Mouse (Mus musculus) thymus, adult 2 months (tissue): ENCODE results near the gene Anapc1.

Experiments
- CTCF ChIP-seq: fragments of 200-500 bp; IDR thresholded peaks from 2 replicates; pipeline ENCODE4 v1.5.1; 2012; ENCODE audit warnings: mild to moderate bottlenecking, control low read depth, low read length, moderate library complexity, borderline replicate concordance; ENCODE audit not compliant: control insufficient read depth, poor library complexity, insufficient read depth; ENCODE audit errors: extremely low read depth
- POLR2A ChIP-seq: fragments of 200-500 bp; IDR thresholded peaks from 2 replicates; pipeline ENCODE4 v1.6.1; 2012; ENCODE audit warnings: mild to moderate bottlenecking, low read length, control low read depth, moderate library complexity; ENCODE audit not compliant: control insufficient read depth, poor library complexity, insufficient read depth; ENCODE audit errors: extremely low read depth

DNA sequence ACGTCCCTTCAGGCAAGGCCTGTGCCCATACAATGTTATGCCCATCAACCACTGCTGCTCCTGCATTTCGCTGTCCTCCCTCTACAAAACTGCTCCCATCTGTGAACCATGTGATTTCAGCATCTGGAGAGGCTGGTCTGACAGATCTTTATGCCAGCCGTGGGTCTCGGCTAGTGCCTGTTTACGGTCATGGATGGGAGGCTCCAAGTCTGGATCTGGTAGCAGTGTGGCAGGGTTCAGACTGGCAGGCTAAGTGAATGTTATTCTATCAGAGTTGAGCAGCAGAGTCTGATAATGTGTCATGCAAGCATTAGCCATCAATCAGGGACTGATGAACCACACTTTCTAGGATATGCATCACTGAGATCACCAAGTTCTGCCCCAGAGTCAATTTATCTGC, 104.3 kb downstream of the Anapc1 start:
- no peak for TF ChIP-seq CTCF
- no peak for TF ChIP-seq POLR2A
